Mouse (Mus musculus) hindbrain, embryonic 15.5 days (tissue): Measurements from ENCODE around the gene Msh5. TPM values are rescaled to one million over a fixed set of nuclear protein-coding genes. Genes with fewer than 3 reads are reported as not detected.
A peak's percentile ranks its signal among the peaks of the same experiment; 100 is the strongest.

Experiments
- ATAC-seq: fragments of 200-750 bp; cut with Nextera tagmentation; 2 replicates; pipeline ENCODE4 v1.8.0; 2017; ENCODE audit warnings: low read depth, moderate number of reproducible peaks, moderate TSS enrichment; ENCODE audit not compliant: low FRiP score
- H3K27ac ChIP-seq: fragments of 300-500 bp; sonication (generic); replicated peaks from 2 replicates; pipeline ENCODE4 v1.5.1; 2015; ENCODE audit warnings: mild to moderate bottlenecking, inconsistent platforms
- H3K27me3 ChIP-seq: fragments of 300-500 bp; sonication (generic); 2 replicates; pipeline ENCODE4 v1.6.1; 2015; ENCODE audit warnings: control low read depth, inconsistent platforms
- H3K36me3 ChIP-seq: fragments of 300-500 bp; sonication (generic); 2 replicates; pipeline ENCODE4 v1.6.1; 2015; ENCODE audit warnings: control low read depth, inconsistent platforms
- H3K4me1 ChIP-seq: fragments of 300-500 bp; sonication (generic); replicated peaks from 2 replicates; pipeline ENCODE4 v1.6.1; 2015; ENCODE audit warnings: control low read depth, inconsistent platforms
- H3K4me2 ChIP-seq: fragments of 300-500 bp; sonication (generic); 2 replicates; pipeline ENCODE4 v1.6.1; 2015; ENCODE audit warnings: moderate library complexity, mild to moderate bottlenecking, inconsistent platforms
- H3K4me3 ChIP-seq: fragments of 300-500 bp; sonication (generic); 2 replicates; pipeline ENCODE4 v1.5.1; 2015; ENCODE audit warnings: mild to moderate bottlenecking, inconsistent platforms
- H3K9ac ChIP-seq: fragments of 300-500 bp; sonication (generic); 2 replicates; pipeline ENCODE4 v1.6.1; 2015; ENCODE audit warnings: inconsistent platforms
- H3K9me3 ChIP-seq: fragments of 300-500 bp; sonication (generic); 2 replicates; pipeline ENCODE4 v1.6.1; 2016; ENCODE audit warnings: control low read depth, inconsistent platforms
- WGBS: fragments of 180-500 bp; shearing (Covaris S2); methylation state at CpG from one replicate; pipeline ENCODE4 v1.1.7; 2015; 5-methylcytosine and 5-hydroxymethylcytosine counted together
- polyA plus RNA-seq: library from polyadenylated mRNA; unstranded; fragments of >200 nt; fragmentation: Nextera tagmentation; extraction: Ambion mirVana; gene quantifications from 2 replicates; pipeline ENCODE4 v1.2.1, GENCODE M21; 2015

Msh5 gene
- polyA plus RNA-seq: 1.6 and 3.4 TPM in 2 replicates

- Histone ChIP-seq H3K4me2 (peak within 1 kb of the TSS; percentile 98), H3K27ac (peak within 1 kb of the TSS; percentile 71), H3K4me1 (peaks cover 27% of the 10 kb centered on the region), H3K36me3 (no peaks in the 10 kb centered on the region), H3K9ac (peak within 1 kb of the TSS; percentile 71), H3K4me3 (peak within 1 kb of the TSS; percentile 63), H3K9me3 (no peaks in the 10 kb centered on the region), H3K27me3 (no peaks in the 10 kb centered on the region)
- WGBS: 3% methylated on average over 33 of the region's 33 CpGs
- peak; percentile 98 for ATAC-seq
Measured at GRCm38 (mm10) chr17:35046681-35047455, at the start of gene Msh5. Gene Msh5 (minus strand): TSS chr17:35046745.

GRCm38 (mm10) chr17:35094475-35095365 lies 48.2 kb upstream of the Msh5 start:
- Histone ChIP-seq H3K27ac (no peak overlapping the region), H3K9me3 (no peaks in the 10 kb centered on the region), H3K9ac (no peak overlapping the region), H3K27me3 (no peaks in the 10 kb centered on the region), H3K4me3 (no peak overlapping the region), H3K4me1 (peaks cover 12% of the 10 kb centered on the region), H3K36me3 (peaks cover 52% of the 10 kb centered on the region), H3K4me2 (no peak overlapping the region)
- no peak for ATAC-seq
- 91% methylated on average over 15 of the region's 15 CpGs for WGBS

GRCm38 (mm10) chr17:35092403-35093198 lies 46.1 kb upstream of the Msh5 start:
- peaks cover 13% of the 10 kb centered on the region for H3K4me1 ChIP-seq
- no peak overlapping the region for H3K4me3 ChIP-seq
- ATAC-seq: no peak
- no peak overlapping the region for H3K27ac ChIP-seq
- peaks cover 32% of the 10 kb centered on the region for H3K36me3 ChIP-seq
- H3K9ac ChIP-seq: no peak overlapping the region
- H3K9me3 ChIP-seq: no peaks in the 10 kb centered on the region
- WGBS: 90% methylated on average over 14 of the region's 14 CpGs
- H3K27me3 ChIP-seq: no peaks in the 10 kb centered on the region
- H3K4me2 ChIP-seq: no peak overlapping the region

- H3K9me3 ChIP-seq: no peaks in the 10 kb centered on the region
- peak overlapping the region; percentile 75 for H3K4me2 ChIP-seq
- peak overlapping the region; percentile 71 for H3K4me3 ChIP-seq
- 46% methylated on average over 8 of the region's 8 CpGs for WGBS
- ATAC-seq: no peak
- H3K4me1 ChIP-seq: peaks cover 13% of the 10 kb centered on the region
- peak overlapping the region; percentile 99 for H3K27ac ChIP-seq
- no peaks in the 10 kb centered on the region for H3K27me3 ChIP-seq
- peaks cover 22% of the 10 kb centered on the region for H3K36me3 ChIP-seq
- peak overlapping the region; percentile 85 for H3K9ac ChIP-seq
Measured at GRCm38 (mm10) chr17:35090166-35090932, 43.8 kb upstream of the Msh5 start.

- H3K9ac ChIP-seq: peak within 1 kb of the TSS; percentile 85
- ATAC-seq: peak; percentile 98
- WGBS: 4% methylated on average over 57 of the region's 67 CpGs
Measured at GRCm38 (mm10) chr17:35088825-35089644, 42.5 kb upstream of the Msh5 start, which contains the start of gene Abhd16a. Gene Abhd16a (plus strand): TSS chr17:35089263.

GRCm38 (mm10) chr17:35088151-35088550 lies 41.6 kb upstream of the Msh5 start:
- Histone ChIP-seq H3K36me3 (peaks cover 10% of the 10 kb centered on the region; the same call in 1 of the 2 replicates), H3K27me3 (no peaks in the 10 kb centered on the region), H3K27ac (no peak overlapping the region), H3K4me2 (no peak overlapping the region), H3K9ac (no peak overlapping the region), H3K9me3 (no peaks in the 10 kb centered on the region), H3K4me1 (peaks cover 13% of the 10 kb centered on the region), H3K4me3 (no peak overlapping the region)
- WGBS: 59% methylated on average over 2 of the region's 2 CpGs
- no peak for ATAC-seq

More at GRCm38 (mm10) chr17:35088825-35089644, 42.5 kb upstream of the Msh5 start, which contains the start of gene Abhd16a:
- peaks cover 13% of the 10 kb centered on the region for H3K4me1 ChIP-seq
- peak within 1 kb of the TSS; percentile 71 for H3K4me3 ChIP-seq
- peaks cover 18% of the 10 kb centered on the region for H3K36me3 ChIP-seq
- peak within 1 kb of the TSS; percentile 99 for H3K27ac ChIP-seq
- no peaks in the 10 kb centered on the region for H3K9me3 ChIP-seq
- H3K4me2 ChIP-seq: peak within 1 kb of the TSS; percentile 75
- H3K27me3 ChIP-seq: no peaks in the 10 kb centered on the region

GRCm38 (mm10) chr17:35085208-35085865 lies 38.8 kb upstream of the Msh5 start, which contains the start of gene Ly6g6f:
Gene Ly6g6f (minus strand): TSS chr17:35085610.
- Histone ChIP-seq H3K27ac (no peak within 1 kb of the TSS), H3K9ac (no peak within 1 kb of the TSS), H3K4me3 (no peak within 1 kb of the TSS), H3K36me3 (no peaks in the 10 kb centered on the region), H3K4me2 (no peak within 1 kb of the TSS), H3K27me3 (no peaks in the 10 kb centered on the region), H3K9me3 (no peaks in the 10 kb centered on the region), H3K4me1 (peaks cover 7% of the 10 kb centered on the region)
- WGBS: 85% methylated on average over 7 of the region's 7 CpGs
- no peak for ATAC-seq

GRCm38 (mm10) chr17:35083929-35084497 lies 37.5 kb upstream of the Msh5 start:
- Histone ChIP-seq H3K9me3 (no peaks in the 10 kb centered on the region), H3K36me3 (no peaks in the 10 kb centered on the region), H3K4me1 (no peaks in the 10 kb centered on the region), H3K4me3 (no peak overlapping the region), H3K27ac (no peak overlapping the region), H3K4me2 (no peak overlapping the region), H3K9ac (no peak overlapping the region), H3K27me3 (no peaks in the 10 kb centered on the region)
- WGBS: 91% methylated on average over 3 of the region's 3 CpGs
- no peak for ATAC-seq

- Histone ChIP-seq H3K4me3 (no peak overlapping the region), H3K27me3 (no peaks in the 10 kb centered on the region), H3K27ac (no peak overlapping the region), H3K9me3 (no peaks in the 10 kb centered on the region), H3K36me3 (no peaks in the 10 kb centered on the region), H3K9ac (no peak overlapping the region), H3K4me1 (peaks cover under 1% of the 10 kb centered on the region; the same call in 1 of the 2 replicates), H3K4me2 (no peak overlapping the region)
- WGBS: 86% methylated on average over 16 of the region's 16 CpGs
- ATAC-seq: no peak
Measured at GRCm38 (mm10) chr17:35082841-35083576, 36.5 kb upstream of the Msh5 start.
